Mouse (Mus musculus) heart, postnatal 14 days (tissue): ENCODE measurements around the gene Zfp358. TPM values are rescaled to one million over a fixed set of nuclear protein-coding genes. Genes with fewer than 3 reads are reported as not detected.

Experiments used
- DNase-seq, 2 experiments: peaks; one replicate each; pipeline ENCODE4 v3.0.0; 2021 to 2022
- intact Hi-C: fragments of 180-260 bp; cut with DNase I; formaldehyde crosslinking; loops from one replicate; pipeline ENCODE4 v1.15.1; 2025
- total RNA-seq, 2 experiments: library from RNA; stranded (reverse); gene quantifications; 2 replicates each; pipeline ENCODE4 v1.2.3; 2021

Gene Zfp358
- total RNA-seq, 2 experiments from 2014 or later = 25.1 to 26.3 TPM

DNA sequence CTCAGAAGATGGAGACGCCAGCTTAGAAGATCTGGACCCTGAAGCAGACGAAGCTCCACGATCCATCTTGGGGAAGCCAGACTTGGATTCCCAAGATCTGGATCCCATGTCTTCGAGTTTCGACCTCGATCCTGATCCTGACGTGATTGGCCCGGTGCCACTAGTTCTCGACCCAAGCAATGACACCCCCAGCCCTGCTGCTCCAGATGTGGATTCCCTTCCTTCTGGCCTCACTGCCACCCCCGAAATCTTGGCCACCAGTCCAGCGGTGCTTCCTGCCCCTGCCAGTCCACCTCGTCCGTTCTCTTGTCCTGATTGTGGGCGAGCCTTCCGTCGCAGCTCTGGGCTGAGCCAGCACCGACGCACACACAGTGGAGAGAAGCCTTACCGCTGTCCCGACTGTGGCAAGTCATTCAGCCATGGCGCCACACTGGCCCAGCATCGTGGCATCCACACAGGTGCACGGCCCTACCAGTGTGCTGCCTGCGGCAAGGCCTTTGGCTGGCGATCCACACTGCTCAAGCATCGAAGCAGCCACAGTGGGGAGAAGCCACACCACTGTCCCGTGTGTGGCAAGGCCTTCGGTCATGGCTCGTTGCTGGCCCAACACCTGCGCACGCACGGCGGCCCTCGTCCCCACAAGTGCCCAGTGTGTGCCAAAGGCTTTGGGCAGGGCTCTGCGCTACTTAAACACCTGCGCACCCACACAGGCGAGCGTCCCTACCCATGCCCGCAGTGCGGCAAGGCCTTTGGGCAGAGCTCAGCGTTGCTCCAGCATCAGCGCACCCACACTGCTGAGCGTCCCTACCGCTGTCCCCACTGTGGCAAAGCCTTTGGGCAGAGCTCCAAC, 2.9 kb downstream of the Zfp358 start:
- DNase-seq = no peak
- intact Hi-C loops = no loop called here

DNA sequence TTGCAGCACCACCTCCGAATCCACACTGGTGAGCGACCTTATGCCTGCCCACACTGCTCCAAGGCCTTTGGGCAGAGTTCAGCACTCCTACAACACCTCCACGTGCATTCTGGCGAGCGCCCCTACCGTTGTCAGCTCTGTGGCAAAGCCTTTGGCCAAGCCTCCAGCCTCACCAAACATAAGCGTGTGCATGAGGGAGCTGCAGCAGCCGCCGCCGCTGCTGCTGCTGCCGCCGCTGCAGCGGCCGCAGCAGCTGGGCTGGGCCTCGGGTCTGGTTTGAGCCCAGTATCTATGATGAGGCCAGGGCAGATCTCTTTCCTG, 3.5 kb downstream of the Zfp358 start:
- intact Hi-C loops = no loop called here
- DNase-seq = no peak

DNA sequence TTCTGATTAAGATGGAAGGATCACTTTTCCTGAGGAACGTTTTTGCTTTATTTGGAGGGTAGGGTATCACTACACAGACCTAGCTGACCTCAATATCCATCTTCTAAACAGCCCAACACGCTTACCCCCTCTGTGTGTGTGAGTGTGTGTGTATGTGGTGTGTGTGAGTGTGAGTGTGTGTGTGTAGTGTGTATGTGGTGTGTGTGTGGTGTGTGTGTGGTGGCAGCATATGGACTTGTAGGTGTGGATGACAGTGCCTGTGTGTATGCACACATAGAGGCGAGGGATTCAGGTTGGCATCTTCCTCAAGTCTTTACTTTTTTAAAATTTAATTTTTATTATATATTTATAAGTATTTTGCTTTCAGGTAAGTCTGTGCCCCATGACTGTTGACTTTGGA, 5.6 kb downstream of the Zfp358 start:
- no peak for DNase-seq
- intact Hi-C loops = no loop called here

DNA sequence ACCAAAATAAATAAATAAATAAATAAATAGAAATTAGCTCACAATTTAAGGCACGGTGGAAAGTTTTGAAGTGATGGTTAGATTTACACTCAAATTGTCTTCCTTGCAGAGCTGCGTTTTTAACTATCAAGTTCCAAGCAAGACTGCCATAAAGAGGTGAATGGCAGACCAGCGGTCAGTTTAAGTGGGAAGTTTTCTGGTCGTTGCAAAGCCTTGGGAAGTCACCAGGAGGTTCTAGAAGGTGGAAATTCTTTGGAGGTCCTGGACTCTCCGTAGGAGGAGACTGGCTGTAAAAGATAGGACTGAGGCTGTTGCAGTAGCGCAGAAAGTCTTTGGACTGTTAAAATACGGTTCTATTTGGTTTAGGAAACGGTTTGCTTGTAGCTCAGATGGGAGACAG, 6.8 kb downstream of the Zfp358 start:
- no peak for DNase-seq
- intact Hi-C loops = loop anchor here (1.0 kb wide), 1 partner anchor 16 kb away; the partner anchor contains the start of gene Pnpla6

DNA sequence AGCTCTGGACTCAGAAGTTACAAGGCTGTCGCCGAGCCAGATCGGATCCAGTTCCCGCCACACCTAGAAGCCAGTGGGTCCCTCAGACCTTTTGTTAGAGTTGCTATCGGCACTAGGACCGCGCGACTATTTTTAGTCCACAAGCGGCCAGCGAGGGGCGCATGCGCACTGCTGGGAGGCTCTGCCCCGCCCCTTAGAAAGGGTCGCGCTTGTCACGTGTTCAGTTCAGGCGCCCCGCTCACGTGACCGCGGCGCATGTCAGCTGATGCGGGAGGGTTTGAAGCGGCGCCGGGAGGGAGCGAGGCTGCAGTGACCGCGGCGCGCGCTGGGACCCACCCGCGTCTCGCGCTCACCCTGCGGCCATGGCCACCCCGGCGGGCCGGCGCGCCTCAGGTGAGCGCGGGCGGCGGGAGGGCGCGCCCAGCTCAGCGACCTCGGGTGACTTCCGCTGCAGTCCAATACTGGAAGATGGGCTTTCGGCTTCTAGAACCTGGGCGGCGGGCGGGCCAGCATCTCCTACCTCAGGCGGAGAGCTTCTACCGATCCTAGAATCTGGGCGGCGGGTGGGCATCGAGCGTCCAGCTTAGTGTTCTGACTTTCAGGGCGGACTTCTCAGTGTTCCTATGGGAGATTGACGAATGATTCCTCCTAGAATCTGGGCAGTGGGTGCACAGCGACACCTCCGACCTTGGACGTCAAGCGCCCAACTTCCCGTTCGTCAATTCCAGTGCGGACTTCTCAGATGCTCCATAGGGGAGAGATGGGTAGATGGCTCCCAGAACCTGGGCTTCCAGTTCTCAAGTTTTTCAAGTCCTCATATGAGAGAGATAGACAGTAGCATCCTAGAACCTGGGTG, 7.5 kb downstream of the Zfp358 start, which contains the start of gene Mcoln1:
Gene Mcoln1 (plus strand): TSS at position 223 of the 856 bp plus-strand sequence.
- DNase-seq = peak; percentile 98
- intact Hi-C loops = loop anchor here (1.0 kb wide), 1 partner anchor 15 kb away; the partner anchor contains the start of gene Pnpla6

DNA sequence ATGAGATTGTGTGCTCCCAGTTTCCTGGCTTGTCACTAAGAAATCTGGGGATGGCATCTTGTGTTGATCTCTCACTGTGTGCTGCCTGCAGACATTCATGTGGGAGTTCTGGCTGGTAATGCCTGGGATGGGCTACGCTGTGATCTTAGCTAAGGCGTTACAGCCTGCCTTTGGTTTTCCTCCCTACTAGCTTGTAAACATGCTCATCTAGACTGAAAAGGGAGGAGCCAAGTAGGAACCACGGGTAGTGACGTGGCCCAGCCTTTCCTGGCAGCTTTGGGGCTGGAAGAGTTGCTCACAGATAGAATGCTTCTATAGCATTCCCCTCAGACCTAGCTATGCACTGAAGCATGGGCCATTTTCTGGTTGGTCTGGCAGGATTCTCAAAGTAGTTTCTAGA, 9.3 kb downstream of the Zfp358 start:
- intact Hi-C loops = no loop called here
- no peak for DNase-seq

DNA sequence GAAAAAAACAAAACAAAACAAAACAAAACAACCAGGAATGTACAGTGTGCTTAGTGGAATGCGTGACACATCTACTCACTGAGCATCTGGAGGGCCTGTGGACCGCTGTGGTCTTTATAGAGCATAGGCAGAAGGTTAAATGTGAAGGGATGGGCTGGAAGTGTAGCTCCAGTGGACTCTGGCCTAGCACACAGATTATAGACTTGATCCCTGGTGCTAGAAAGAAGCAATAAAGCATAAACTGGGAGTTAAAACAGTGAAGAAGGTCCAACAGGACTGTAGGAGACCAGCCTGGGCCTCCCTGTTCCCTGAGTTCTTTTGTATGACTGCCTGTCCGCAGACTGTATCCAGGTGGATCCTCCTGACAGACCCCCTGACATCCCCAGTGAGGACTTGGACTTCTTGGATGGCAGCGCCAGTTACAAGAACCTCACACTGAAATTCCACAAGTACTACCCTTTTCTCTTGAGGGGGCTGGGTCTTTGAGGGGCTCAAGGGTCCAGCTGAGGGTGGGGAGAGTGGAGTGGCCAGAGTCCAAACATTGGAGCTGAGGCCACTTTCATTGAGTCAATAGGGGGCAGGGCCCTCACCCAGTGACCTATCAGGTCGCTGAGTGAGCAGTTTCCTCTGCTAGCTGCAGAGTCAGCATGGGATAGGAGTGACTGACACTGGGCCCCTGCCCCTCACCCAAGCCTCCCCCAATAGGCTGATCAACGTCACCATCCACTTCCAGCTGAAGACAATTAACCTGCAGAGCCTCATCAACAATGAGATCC, 15.2 kb downstream of the Zfp358 start:
- intact Hi-C loops = no loop called here
- no peak for DNase-seq

DNA sequence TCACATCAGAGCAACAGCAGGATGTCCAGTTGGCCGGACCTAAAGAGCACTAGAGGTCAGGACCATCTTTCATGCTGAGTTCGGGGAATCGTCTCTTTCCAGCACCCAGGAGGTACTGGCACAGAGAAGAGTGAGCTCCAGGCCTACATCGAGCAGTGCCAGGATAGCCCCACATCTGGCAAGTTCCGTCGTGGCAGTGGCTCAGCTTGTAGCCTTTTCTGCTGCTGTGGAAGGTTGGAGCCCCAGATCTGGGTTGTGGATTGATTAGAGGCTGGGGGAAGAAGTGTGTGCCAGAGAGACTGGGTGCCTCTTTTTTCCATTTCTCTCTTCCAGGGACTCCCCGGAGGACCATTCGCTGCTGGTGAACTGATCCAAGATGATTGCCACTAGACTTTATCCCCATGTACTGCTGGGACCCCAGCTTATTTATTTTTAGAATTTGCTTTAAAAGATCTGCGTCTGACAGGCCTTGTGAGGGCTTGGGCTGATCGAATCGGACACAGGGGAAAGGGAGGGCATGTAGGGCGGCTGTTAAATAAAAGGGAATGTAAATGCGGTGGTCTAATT, 21.8 kb downstream of the Zfp358 start:
- no peak for DNase-seq
- intact Hi-C loops = loop anchor here (1.0 kb wide), 1 partner anchor 14 kb away; the partner anchor contains the start of gene Mcoln1

DNA sequence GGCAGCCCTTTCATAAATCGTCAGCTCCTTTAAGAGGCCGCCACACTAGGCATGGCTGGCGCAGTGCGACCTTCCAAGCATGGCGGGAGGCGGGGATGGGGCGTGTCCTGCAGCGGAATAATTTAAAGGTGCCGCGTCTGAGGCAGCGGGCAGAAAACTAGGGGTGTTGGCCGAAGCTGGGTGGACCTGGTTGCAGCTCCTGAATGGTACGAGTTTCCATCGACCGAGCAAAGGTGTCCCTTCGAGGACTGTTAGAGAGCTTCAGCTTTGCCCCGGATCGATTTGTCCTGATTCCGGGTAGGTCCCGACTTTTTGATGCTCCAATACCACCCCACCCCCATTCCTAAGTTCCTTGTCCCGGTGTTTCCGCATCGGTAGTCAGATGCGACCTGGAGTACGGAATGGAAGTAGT, 22.3 kb downstream of the Zfp358 start, which contains the start of gene Pnpla6:
Gene Pnpla6 (plus strand): TSS at position 125 of the 412 bp plus-strand sequence.
- intact Hi-C loops = loop anchor here (1.0 kb wide), 1 partner anchor 15 kb away; the partner anchor contains the start of gene Mcoln1
- DNase-seq = peak; percentile 87 to 91

DNA sequence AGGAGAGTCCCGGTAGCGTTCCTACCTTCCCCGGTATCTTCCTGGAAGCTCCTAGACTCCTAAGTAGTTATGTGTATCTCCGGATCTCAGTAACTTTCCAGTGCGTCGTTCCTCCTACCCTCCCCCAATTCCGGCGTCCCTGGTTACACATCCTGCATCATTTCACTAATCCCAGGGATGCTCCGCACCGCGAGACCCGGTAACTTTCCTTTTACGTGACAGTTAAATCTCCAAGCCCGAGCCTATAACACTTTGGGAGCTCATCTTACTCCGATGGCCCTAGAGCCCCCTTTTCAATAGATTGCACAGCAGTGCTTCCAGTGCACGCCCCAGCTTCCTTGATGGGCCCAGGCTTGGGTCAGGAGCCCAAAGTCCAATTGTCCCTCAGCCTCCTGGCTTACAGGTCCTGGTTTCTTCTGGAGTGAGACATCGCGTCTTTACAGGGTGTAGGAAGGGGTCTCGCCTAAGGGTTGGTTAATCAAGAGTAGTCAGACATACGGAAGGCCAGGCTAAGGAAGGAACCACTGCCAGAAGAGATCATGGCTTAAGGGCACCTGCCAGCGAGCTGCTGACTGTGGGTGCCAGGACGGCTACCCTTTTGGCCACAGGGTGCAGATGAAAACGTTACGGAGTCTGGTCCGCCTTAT, 23.0 kb downstream of the Zfp358 start:
- intact Hi-C loops = loop anchor here (1.0 kb wide), 1 partner anchor 16 kb away; the partner anchor contains the start of gene Mcoln1

DNA sequence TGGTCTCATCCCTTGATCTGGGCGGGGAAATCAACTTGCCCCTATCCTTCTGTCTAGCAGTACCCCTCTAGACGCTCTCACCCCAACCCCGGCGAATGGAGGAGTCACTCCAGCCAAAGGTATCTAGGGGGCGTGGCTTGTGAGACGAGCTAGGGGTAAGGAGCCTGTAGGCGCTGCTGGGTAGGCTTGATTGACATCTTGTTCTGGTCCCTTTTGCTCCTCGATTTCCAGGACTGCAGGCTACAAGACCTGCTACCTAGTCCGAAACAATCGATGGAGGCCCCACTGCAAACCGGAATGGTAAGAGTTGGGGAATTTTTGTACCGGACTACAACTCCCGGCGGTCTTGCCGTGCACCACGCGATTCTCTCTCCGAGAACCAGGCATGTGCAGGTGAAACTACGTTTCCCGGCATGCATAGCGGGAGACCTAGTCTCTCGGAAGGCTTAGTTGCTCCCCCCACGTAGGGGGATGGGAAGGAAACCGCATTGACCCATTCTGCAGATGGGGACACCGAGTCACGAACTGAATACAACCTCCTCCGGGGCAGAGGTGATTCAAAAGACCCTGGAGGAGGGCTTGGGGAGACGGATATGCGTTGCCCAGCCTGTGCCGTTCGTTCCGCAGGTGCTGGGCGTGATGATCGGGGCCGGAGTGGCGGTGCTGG, 23.6 kb downstream of the Zfp358 start:
- intact Hi-C loops = no loop called here
- peak; percentile 89 to 93 for DNase-seq

More for the DNA sequence above, 23.0 kb downstream of the Zfp358 start:
- DNase-seq = peak; percentile 33 to 51

DNA sequence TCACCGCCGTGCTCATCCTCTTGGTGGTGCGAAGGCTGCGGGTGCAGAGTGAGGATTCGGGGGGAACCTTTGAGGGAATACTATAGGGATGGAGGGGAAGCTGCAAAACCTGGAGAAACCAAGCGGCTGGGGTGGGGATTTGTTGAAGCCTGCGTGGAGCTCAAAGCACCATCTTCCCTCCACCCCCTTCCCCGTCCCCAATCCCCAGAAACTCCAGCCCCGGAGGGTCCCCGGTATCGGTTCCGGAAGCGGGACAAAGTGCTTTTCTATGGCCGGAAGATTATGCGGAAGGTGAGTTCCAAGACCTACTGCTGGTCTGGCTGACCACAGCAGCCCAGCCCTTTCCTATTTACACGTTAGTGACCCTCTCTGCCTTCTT, 24.2 kb downstream of the Zfp358 start:
- DNase-seq = peak; percentile 28 to 37
- intact Hi-C loops = no loop called here

DNA sequence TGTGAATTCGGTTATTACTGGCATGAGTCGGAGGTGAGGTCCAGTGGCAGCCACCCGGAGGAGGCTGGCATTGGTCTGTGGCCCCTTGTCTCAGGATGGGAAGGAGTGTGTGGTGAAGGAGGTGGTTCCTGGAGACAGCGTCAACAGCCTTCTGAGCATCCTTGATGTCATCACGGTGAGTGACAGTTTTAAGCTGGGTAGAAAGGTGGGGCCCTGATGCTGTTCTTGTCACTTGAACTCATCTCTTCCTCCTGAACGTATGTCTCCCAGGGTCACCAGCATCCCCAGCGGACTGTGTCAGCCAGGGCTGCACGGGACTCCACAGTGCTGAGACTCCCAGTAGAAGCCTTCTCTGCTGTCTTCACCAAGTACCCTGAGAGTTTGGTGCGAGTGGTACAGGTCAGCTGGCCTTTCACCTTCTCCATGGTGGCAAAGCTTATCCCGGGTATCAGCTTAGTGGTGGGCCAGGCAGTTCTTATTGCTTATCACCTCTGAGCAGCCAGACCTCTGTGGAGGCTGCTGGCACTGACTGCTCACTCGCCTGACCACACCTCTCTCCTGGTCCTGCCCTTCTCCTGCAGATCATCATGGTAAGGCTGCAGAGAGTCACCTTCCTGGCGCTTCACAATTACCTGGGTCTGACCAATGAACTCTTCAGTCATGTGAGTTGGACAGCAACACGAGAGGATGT, 29.2 kb downstream of the Zfp358 start:
- intact Hi-C loops = no loop called here
- no peak for DNase-seq

DNA sequence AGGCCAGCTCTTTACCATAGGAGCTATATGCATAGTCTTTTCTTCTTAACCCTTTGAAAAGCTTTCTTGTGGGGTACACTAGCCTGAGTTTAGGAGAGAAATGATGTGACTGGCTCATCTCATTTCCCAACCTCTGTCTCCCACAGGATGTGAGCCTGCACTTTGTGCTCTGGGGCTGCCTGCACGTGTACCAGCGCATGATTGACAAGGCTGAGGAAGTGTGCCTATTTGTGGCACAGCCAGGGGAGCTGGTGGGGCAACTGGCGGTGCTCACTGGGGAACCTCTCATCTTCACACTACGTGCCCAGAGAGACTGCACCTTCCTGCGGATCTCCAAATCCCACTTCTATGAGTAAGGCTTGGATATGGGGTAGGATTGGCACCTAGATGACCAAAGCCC, 37.9 kb downstream of the Zfp358 start:
- intact Hi-C loops = no loop called here
- DNase-seq = no peak

DNA sequence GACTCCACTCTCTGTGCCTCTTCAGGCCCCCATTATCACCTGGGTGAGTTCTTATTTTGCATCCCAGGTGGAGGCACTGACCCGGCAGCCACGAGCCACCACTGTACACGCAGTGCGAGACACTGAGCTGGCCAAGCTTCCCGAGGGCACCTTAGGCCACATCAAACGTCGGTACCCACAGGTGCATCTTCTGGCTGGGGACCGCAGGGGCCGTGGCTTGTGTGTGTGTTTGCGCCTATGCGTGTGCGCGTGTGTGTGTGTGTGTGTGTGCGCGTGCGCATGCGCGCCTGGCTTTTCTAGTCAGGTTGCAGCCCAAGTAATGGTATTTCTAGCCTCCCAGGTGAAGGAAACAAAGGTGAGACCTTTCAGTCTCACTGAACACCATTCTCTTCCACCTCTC, 39.0 kb downstream of the Zfp358 start:
- no peak for DNase-seq
- intact Hi-C loops = no loop called here

DNA sequence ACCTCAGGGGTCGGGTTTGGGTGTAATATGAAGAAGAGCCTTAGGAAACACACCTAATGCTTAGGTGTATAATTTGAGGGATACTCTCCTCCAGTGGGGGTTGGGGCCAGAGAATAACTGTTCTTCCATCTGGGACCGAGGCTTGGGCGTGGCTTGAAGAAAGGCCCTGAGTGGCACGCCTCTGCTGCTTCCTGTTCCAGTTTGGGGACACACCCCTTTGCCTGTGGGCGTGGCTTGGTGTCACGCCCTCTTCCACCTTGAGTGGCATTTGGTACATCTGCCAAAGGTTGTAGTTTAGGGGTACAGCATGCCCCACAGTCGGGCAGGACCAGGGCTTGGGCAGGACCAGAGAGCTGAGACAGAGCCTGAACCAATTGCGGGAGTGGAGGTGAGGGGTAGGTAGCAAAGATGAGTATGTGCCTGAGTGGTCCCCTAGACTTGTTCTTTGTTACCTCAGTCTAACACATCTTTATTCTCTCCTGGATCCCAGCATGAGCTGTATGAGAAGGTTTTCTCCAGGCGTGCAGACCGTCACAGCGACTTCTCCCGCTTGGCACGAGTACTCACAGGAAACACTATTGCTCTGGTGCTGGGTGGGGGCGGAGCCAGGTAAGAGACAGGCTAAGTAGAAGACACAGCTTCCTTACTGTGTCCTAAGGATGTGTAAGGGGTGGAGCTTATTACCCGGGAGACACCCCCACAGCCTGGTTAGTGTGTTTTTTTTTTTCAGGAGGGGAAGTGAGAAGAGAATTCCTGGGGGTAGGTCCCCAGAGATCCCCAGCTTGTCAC, 43.3 kb downstream of the Zfp358 start:
- DNase-seq = no peak
- intact Hi-C loops = no loop called here

DNA sequence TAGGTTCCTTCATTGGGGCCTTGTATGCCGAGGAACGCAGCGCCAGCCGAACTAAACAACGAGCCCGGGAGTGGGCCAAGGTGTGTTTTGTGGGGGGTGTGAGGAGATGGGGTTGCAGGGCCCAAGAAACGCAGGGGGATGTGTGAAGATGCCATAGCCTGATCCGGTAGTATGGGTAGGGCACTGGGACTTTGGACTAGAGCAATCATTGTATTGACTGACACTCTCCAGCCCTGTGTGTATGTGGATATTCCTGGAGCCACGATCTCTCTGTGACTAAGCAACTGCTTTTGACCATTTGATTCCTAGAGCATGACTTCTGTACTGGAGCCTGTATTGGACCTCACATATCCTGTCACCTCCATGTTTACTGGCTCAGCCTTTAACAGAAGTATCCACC, 44.0 kb downstream of the Zfp358 start:
- DNase-seq = no peak
- intact Hi-C loops = no loop called here

DNA sequence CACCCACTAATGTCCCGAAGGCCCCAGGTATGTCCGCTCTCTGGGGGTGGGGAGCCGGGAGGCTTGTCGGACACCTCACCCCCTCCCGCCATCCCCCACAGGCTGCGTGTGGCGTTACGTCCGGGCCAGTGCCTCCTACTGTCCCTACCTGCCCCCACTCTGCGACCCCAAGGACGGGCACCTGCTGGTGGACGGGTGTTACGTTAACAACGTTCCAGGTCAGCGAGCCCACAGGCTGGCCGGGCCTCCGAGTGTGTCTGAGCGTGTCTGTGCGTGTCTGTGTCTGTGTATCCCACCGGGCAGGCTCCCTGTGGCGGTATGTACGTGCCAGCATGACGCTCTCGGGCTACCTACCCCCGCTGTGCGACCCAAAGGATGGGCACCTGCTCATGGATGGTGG, 44.7 kb downstream of the Zfp358 start:
- intact Hi-C loops = no loop called here
- no peak for DNase-seq
